Mouse (Mus musculus): ENCODE measurements around the gene Epn2. TPM values are rescaled to one million over a fixed set of nuclear protein-coding genes. Genes with fewer than 3 reads are reported as not detected.

Gene Epn2
- total RNA-seq, 2 experiments from 2014 or later, result 16.2 to 25.9 TPM

GRCm38 (mm10) chr11:61492749-61493401 lies 86.6 kb downstream of the Epn2 start:
- DNase-seq (ENCODE audit: low spot score in 2 of 2), result no peak

DNA sequence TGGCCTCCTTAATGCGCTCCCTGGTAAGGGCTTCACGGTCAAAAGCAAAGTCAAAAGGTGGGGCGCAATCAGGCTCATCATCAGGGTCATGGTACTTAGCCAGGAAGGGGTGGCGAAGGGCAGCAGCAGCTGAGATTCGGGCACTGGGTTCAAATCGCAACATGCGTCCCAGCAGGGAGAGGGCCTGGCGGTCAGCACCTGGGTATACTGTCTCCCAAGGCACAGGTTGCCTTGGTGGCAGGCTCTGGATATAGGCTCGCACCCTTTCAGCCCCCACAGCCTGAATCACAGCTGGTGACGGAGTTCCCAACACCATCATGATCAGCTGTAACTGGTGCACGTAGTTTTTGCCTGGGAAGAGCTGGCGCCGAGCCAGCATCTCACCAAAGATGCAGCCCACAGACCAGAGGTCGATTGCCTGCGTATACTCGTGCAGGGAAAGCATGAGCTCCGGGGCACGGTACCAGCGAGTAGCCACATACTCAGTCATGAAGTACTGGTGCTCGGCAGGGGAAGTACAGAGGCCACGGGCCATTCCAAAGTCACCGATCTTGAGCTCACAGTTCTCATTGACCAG lies 88.5 kb downstream of the Epn2 start:
- no peak for DNase-seq (ENCODE audit: low spot score in 2 of 2)

- DNase-seq (ENCODE audit: low spot score in 2 of 2), result no peak
Measured at GRCm38 (mm10) chr11:61489874-61490273, 89.6 kb downstream of the Epn2 start.

- no peak for DNase-seq (ENCODE audit: low spot score in 2 of 2)
Measured at GRCm38 (mm10) chr11:61489085-61489484, 90.4 kb downstream of the Epn2 start.

DNA sequence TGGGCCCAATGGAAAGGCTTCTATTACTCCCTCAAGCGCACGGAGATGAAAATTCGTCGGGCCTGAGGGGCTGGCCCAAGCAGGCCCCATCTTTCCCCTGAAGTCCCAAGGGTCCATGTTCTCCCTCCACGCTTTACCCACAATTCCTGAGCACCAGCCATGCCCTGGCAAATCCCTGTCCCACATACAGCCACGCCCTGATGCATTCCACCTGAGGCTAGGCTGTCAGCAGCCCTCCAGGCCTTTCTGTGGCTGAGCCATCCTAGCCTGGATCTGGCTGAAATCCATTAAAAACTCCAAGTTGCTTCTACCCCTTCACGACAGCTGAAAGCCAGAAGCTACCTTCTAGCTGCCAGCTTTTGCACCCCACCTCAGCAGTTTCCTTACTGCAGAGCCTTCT lies 91.6 kb downstream of the Epn2 start:
- no peak for DNase-seq (ENCODE audit: low spot score in 2 of 2)

DNA sequence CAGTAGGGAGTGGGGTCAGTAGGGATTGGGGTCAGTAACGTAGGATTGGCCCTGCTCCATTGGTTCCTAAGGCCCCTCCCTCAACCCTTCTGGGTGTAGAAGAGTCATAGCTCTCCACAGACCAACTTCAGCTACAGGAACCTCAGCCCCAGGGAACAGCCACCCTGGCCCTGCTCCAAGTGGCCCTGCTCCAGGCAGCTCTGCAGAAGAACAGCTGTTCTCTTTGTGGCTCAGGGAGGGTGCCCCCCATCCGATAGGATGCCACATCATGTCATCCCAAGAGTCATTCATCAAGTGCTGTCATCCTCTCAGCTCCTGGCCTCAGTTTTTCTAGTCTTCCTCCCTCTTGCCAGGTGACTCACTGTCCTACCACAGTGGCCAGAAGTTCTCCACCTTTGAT lies 92.1 kb downstream of the Epn2 start:
- peak in 1 of 2 experiments; percentile 46 for DNase-seq (ENCODE audit: low spot score in 2 of 2)

- no peak for DNase-seq (ENCODE audit: low spot score in 2 of 2)
Measured at GRCm38 (mm10) chr11:61486458-61487219, 92.8 kb downstream of the Epn2 start.

DNA sequence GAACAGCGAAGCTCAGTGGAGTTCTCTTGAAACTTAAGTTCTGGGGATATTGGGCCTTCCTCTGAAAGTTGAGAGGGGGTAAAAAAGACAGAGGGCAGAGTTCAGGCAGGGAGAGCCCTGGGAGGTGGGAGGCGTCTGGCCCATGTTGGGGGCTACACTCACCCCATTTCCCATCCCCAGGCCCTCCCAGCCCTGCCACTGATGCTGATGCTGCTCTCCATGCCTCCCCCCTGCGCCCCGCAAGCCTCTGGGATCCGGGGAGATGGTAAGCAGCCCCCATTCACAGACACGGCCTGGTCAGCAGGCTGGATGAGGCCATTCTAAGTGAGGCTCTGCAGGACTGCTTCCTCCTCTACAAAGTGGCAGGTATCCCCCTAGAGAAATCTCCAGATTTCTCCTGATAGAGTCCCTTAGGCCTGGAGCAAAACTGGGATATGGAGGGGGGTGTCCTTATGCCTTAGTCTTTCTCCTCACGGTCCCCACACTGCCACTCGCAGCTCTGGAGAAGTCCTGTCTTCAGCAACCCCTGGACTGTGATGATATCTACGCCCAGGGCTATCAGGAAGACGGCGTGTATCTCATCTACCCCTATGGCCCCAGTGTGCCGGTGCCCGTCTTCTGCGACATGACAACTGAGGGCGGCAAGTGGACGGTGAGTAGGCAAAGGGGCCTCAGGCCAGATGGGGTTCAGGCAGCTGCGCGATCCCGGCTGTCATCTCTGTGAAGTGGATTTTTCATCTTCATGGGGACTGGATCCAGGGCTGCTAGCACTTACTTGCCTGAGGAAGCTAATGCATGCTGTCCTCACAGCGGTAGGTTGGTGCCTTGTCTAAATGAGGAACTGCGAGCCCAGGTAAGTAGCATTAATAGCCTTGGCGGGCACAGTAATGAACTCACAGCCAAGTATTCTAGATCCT lies 93.7 kb downstream of the Epn2 start:
- DNase-seq (ENCODE audit: low spot score in 2 of 2), result no peak

DNA sequence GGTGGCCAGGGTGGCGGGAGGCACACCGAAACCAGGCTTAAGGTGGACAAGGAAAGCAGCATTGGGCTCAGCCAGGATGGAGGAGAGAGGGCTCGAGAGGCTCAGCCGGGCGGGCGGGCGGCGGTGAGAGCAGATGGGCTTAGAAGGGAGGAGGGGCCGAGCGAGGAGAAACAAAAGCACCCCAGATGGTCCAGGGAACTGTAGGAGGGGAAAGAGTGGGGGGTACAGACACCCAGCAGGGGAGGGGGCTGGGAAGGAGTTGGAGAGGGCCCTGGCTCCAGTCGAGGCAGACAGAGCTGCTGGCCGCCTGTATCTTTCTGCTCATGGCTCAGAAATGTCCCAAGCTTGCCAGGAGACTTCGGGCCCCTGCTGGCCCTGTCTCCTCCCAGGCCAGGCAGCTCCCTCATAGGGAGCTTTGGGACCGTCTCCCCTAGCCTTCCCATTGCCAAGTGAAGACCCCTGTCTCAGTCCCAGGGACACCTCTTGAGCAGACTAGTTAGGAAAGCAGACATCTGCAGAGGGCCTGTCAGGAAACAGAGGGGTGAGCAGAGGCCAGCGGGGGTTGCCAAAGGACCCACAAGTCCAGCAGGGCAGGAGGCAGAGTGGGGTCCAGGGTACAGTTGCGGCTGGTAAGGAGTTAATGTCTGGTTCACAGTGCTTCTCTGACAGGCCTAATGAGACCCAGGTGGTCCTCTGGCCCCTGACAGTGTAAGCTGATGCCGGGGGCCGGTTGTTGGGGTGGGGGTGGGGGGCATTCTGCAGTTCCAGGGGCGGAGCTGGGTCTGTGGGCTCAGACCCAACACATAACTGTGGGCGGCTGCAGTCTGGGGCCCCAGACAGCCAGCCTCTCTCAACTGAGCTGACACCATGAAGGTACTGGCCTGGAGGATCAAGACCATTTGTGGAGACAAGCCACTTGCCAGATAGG lies 94.6 kb downstream of the Epn2 start, which contains the start of gene Mfap4:
Gene Mfap4 (plus strand): TSS at position 819 of the 928 bp plus-strand sequence.
- DNase-seq (ENCODE audit: low spot score in 2 of 2), result no peak

- no peak for DNase-seq (ENCODE audit: low spot score in 2 of 2)
Measured at GRCm38 (mm10) chr11:61484256-61484612, 95.3 kb downstream of the Epn2 start.

- no peak for DNase-seq (ENCODE audit: low spot score in 2 of 2)
Measured at GRCm38 (mm10) chr11:61483226-61483845, 96.2 kb downstream of the Epn2 start.

DNA sequence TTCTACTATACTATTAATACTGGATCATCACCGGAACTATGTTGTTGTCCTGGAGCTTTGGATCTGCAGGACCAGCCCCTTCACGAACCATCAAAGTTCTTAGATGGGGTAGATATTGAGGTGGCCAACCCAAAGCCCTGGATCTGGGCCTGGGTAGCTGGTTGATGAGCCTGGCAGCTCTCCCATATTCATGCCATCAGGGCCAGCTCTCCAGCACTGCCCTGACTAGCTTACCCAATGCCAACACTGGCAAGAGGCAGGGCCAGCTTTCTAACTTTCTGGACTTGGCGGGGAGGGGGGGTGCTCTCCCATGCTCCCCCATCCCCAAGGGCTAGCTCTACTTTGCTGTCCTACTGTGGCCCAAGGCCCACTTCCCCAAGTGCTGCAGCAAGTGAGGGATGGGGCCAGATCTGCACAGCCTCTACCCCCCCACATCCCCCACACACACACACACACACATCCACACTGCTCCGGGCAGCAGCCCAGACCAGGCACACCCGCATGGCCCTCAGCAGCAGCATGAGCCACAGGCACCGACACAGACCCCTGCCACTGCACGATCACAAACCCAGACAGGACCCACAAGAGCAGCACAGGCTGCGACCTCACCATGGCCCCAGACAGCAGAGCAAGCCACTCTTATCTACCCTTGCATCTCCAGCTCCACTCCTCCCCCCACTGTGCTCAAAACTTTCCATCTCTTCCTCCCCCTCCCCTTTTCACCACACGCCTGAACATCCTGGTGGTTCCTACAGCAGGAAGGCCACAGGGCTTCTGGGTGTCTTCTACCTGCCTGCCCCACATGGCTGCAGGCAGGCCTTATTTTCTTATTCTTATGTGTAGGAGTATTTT lies 98.0 kb downstream of the Epn2 start:
- DNase-seq (ENCODE audit: low spot score in 2 of 2), result no peak

DNA sequence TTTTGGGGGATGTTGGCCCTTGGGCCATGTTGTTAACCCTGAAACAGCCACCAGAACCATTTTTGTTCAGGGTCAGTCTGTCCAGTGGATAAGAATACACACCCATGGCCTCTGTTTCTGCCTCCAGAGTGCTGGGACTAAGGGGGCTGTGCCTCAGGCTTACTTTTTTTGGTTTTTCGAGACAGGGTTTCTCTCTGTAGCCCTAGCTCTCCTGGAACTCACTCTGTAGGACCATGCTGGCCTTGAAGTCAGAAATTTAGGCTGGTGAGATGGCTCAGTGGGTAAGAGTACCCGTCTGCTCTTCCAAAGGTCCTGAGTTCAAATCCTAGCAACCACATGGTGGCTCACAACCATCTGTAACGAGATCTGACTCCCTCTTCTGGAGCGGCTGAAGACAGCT lies 100.7 kb downstream of the Epn2 start:
- no peak for DNase-seq (ENCODE audit: low spot score in 2 of 2)

DNA sequence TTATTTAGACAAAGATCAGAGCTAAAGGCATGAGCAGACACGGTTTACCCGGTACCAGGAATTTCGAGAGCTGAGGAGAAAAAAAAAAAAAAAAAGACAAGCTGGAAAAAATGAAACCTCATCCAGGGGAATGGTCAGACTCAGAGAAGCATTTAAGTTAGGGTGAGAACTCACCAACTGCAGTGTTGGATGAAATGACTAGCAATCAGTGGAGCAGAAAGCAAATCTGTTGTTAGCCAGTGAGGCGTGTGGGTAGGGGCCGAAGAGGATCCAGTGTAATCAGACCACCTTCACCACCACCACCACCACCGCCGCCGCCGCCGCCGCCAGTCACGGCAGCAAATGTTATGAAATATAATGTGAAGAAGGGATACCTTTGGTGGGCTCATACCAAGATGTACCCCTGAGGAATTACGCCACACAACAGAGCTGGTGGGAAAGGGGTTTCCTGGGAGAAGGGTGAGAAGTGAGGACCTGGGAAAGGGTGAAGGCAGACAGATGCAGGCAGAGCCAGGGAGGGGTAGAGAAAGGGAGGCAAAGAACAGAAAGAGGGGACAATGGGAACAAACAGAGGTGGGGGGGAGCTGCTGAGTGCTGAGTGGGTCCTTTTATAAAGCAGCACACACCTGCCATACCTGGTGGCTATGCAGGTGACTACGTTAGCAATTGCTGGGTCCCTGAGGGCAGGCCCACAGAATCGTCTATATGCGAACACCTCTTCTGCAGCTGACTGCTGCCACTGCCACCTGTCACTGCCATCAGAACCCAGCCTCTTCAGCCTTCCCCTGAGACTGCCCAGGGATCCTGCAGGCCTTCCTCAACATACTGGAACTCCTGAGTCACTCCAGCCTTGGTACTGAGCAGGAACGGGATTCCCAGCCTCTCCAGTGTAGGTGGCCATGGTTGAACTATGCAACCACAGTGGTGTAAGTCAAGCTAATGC lies 101.7 kb downstream of the Epn2 start:
- no peak for DNase-seq (ENCODE audit: low spot score in 2 of 2)

GRCm38 (mm10) chr11:61476786-61477382 lies 102.6 kb downstream of the Epn2 start:
- no peak for DNase-seq (ENCODE audit: low spot score in 2 of 2)

DNA sequence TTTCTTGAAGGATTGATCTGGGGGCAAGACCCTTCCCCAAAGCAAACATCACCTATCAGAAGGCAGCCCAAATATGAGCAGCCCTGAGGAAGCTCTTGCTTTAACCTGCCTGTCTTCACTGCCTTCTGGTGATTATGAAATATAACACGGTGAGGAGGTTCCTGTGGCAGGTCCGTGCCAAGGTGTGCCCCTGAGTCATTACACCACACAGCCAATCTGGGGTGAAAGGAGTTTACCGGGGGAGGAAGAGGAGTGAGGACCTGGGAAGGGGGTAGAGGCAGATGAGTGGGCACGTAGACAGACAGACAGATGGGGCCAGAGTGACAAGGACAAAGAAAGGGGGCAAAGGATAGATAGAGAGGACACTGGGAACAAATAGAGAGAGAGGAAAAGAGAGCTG lies 105.9 kb downstream of the Epn2 start:
- no peak for DNase-seq (ENCODE audit: low spot score in 2 of 2)

- no peak for DNase-seq (ENCODE audit: low spot score in 2 of 2)
Measured at GRCm38 (mm10) chr11:61470880-61471279, 108.6 kb downstream of the Epn2 start.

All from adrenal gland, adult 18-20 months (tissue).